Mouse (Mus musculus) kidney, postnatal 36 days (tissue): ENCODE measurements around the gene Rabggta.

Experiments used
- DNase-seq, 2 experiments: peaks; one replicate each; pipeline ENCODE4 v3.0.0; 2021 to 2022; ENCODE audit warnings: mixed read lengths in 2 of 2

Rabggta gene

DNA sequence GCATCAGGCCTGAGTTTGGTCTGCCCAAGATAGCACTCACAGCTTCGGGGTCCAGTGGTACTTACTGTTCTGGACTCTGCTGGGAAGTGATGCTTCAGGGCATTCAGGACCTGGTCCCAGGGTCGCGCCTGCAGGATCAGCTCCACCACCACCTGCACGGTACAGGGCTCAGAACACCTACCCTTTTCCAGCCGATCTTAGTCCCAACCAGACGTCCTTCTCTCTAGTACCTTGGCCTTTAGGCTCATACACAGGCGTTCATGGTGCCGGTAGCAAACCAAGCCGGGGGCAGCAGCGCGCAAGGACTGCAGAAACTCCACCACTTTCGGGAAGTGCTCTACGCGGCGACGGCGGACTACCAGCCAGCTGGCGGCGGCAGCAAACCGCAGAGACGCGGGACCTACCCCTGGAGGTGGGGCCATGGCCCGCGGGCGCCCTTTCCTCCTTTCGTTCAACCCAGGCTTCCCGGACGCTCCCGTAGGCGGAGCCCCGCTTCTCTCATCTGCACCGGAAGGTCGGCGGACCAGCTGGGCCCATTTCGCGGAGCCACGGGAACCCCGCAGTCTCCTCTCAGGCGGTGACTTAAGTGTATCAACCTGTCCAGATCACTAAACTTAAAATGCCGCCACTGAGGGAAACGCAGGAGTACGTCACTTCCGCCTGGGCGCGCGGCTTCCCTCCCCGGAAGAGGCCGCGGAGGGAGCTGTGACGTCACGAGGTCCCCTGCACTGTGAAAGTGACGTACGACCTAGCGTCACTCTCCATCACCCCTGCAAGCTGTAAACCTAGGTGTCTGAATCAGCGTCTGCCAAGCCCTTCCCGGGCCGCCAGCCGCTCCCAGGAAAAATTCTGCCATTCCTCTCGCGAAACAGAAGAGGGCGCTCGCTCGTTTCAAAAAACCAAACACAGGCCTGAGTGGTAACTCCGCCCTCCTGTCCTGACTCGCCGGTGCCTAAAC lies 40.6 kb downstream of the Rabggta start, which contains the start of gene Tinf2:
Gene Tinf2 (minus strand): TSS at position 661 of the 958 bp plus-strand sequence.
- peak; percentile 96 for DNase-seq

DNA sequence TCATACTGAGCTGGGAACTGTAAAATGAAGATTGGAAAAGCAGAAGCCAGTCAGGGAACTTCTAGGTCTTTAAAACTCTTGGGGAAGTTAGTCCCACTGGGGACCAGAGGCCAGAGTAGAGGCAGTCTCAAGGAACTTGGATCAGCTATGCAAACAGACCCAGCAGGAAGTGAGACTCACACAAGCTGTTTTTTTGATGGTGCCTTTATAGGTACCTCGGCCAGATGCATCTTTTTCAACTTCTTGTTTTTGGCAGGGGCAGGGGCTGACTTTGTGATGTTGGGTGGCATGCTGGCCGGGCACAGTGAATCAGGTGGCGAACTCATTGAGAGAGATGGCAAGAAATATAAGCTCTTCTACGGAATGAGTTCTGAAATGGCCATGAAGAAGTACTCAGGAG lies 44.4 kb downstream of the Rabggta start:
- DNase-seq, result no peak

DNA sequence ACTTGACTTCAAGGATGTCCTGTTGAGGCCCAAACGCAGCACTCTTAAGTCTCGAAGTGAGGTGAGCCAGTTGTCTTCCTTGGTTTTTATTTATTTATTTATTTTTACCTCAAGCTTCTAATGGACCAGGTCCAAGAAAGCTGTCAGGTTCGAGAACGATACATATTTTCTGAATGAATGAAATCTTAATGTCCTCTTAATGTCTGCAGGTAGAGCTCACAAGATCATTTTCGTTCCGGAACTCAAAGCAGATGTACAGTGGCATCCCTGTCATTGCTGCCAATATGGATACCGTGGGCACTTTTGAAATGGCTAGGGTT lies 49.4 kb downstream of the Rabggta start:
- DNase-seq, result no peak

DNA sequence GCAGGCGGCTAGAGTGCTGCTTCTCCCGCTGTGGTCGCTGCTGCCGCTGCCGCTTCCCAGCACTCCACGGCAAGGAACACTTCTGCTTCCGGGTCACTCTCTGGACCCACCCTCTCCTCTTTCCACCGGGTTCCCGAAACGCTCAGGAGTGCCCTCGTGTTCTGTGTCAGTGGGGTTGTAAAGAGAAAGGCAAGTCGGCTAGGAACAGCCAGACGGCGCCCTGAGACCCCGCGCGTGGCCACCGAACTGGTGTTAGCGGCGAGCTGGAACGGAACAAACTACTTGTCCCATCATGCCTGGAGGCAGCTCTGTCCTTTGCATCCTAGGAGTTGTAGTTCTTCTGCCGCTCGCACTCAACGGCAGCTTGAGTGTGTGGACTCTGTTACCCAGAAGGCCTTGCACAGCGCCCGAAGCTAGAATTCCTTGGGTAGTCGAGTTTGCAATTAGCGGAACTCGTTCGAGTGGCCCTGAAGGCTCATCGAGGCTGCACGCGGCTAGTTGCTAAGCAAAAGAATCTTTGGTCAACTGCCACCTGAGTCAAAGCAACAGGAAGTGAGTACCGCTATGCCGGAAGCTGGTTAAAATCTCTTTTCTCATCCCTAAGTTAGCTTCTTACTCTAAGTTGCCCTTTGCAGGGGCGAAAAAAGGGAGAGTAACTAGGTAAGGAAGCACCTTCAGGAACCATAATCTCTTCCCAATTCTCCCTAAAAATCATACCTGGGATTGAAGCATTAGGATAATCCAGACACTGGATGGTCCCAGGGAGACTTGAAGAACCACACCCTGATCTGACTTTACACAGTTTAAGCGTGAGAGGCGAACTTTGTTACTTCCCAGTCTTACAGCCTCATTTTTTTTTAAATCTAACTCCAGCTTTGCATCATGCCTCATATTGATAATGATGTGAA lies 50.0 kb downstream of the Rabggta start, which contains the start of the genes Gmpr2 and Nedd8:
Gene Gmpr2 (plus strand): TSS at position 109 of the 908 bp plus-strand sequence.
Gene Nedd8 (minus strand): TSS at position 292 of the 908 bp plus-strand sequence.
- peak; percentile 89 to 96 for DNase-seq

DNA sequence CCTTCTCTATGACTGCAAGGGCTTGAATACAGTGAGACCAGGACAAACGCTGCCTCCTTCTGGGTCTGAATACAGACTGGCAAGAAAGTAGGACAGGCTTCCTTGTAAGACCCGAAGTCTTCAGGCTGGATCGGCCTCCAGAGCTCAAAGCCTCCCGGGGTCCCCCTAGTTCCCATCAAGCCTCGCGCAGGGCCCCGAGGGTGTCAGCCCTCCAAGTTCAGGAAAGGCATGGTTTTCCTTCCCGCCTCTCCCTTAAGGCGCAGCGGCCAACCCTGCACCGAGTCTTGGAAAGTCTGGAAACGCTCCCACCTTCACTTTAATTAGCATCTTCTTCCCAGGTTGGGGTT lies 50.6 kb downstream of the Rabggta start:
- DNase-seq, result no peak
